Mouse (Mus musculus) liver, adult 2 months (tissue): ENCODE data around the gene Stx4a.

ENCODE experiments used
- CTCF ChIP-seq: fragments of 200-500 bp; IDR thresholded peaks from 2 replicates; pipeline ENCODE4 v1.5.1; 2011; ENCODE audit warnings: low read depth, low read length, control low read depth
- POLR2A ChIP-seq: fragments of 200-500 bp; IDR thresholded peaks from 2 replicates; pipeline ENCODE4 v1.6.1; 2011; ENCODE audit warnings: low read length, control low read depth; ENCODE audit not compliant: insufficient read depth; ENCODE audit errors: extremely low read depth

DNA sequence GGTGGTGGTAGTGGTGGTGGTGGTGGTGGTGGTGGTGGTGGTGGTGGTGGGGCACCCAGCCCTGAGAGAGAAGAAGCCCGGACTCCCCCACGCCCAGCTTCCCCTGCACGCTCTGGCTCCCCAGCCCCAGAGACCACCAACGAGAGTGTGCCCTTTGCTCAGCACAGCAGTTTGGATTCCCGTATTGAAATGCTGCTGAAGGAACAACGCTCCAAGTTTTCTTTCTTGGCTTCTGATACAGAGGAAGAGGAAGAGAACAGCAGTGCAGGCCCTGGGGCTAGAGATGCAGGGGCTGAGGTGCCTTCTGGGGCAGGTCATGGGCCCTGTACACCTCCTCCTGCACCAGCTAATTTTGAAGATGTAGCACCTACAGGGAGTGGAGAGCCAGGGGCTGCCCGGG lies 38.8 kb upstream of the Stx4a start, which contains the start of gene Gm49388:
- TF ChIP-seq CTCF (no peak), POLR2A (no peak)
